Mouse (Mus musculus): Measurements from ENCODE around the gene Rnh1. TPM values are rescaled to one million over a fixed set of nuclear protein-coding genes. Genes with fewer than 3 reads are reported as not detected.
A peak's percentile ranks its signal among the peaks of the same experiment; 100 is the strongest.

Gene Rnh1
- total RNA-seq (2012; rRNA removed) = 133 and 137 TPM in 2 replicates
- total RNA-seq (2014; rRNA removed) = 84.7 and 91.0 TPM in 2 replicates
- 95.5 and 103 TPM in 2 replicates for polyA plus RNA-seq (2012; ENCODE audit: insufficient read length, low read depth)

DNA sequence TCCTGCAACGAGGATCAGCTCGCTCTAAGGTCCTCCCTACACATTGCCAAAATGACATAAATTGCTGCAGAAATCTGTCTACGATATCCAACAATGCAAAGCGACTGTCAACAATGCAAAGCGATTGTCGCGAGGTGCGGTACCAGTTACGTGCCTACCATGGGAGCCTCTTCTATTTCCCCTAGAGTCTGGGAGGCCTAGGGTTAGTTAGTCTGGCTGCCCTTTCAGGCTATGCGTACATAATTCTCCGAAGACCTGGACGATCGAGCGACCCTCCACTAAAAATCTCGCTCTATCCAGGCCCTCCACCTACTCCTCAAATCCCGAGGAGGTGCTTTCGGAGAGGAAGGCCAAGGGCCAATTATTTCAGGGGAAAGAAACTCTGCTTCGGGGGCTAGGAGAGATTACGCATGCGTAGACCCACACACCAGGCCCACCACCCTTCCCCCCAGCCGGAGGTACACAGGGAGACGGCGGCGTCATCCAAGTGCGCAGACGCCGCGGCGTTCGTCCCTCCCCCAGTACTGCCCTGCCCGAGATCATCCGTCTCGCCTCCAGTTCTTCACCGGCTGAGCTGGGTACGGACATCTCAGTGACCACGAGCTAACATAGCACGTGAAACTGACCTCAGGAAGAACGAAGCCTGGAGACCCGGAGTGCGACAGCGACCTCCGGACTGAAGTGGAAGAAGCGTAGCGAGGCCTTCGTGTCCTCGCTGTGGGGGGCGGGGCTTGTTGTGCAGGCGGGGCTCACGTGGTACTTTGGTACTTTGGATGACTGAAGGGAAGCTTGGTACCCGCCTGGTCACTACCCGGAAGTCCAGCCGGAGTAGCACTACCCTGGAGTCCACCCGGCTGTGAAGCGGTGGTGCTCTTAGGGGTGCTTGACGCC, at the start of gene Rnh1:
Rnh1 (minus strand) TSS at position 742 of the 891 bp plus-strand sequence.
- no peaks in the 10 kb centered on the region for H3K36me3 ChIP-seq (replicated peaks in 1 of 2; ENCODE audit: control insufficient read depth in 1 of 2, insufficient read depth in 1 of 2, low read length in 1 of 2)
- H3K9ac ChIP-seq (ENCODE audit: insufficient read depth, low read depth) = peak within 1 kb of the TSS; percentile 95
- DNase-seq (ENCODE audit: extremely low read depth) = peak; percentile 94
- no peaks in the 10 kb centered on the region for H3K27me3 ChIP-seq (replicated peaks)
- in situ Hi-C loops (cut with MboI; ENCODE audit: low pct_ligation_motif_present, low pct_unique_long_range_greater_than_20kb, low sequenced_read_pairs) (loop anchor here (10.0 kb wide), 1 partner anchor 328 kb away; the partner anchor contains the start of genes Odf3 and Scgb1c1), dilution Hi-C loops (cut with MboI; ENCODE audit: extremely low pct_ligation_motif_present, extremely low pct_unique_long_range_greater_than_20kb, low sequenced_read_pairs) (no loop called here)
- H3K4me2 ChIP-seq (ENCODE audit: insufficient read depth, low read depth, poor library complexity, severe bottlenecking) = peak within 1 kb of the TSS; percentile 81
- peak within 1 kb of the TSS; percentile 60 to 93 (median 72) for H3K4me3 ChIP-seq (replicated peaks in 1 of 3; ENCODE audit: low read depth in 2 of 3, low read length in 2 of 3, poor library complexity in 1 of 3)
- H3K79me2 ChIP-seq (replicated peaks; ENCODE audit: control insufficient read depth, extremely low read depth, insufficient read depth, poor library complexity, severe bottlenecking) = peaks cover 13% of the 10 kb centered on the region
- H3K27ac ChIP-seq (ENCODE audit: insufficient read depth, low read depth) = peak within 1 kb of the TSS; percentile 96
- H3K9me3 ChIP-seq (replicated peaks; ENCODE audit: low read length) = no peaks in the 10 kb centered on the region
- H3K4me1 ChIP-seq (ENCODE audit: control insufficient read depth in 1 of 2, insufficient read depth in 2 of 2) = peaks cover 15 to 42% of the 10 kb centered on the region in 2 experiments
- TF ChIP-seq KAT2A (IDR thresholded peaks at IDR 0.05; ENCODE audit: insufficient replicate concordance, low read length) (peak; percentile 70; the same call in 1 of the 2 replicates), NRF1 (IDR thresholded peaks at IDR 0.05; ENCODE audit: low read depth, low read length) (peak; percentile 87), BHLHE40 (IDR thresholded peaks at IDR 0.05; ENCODE audit: low read depth, low read length) (peak; percentile 82), MAX (IDR thresholded peaks at IDR 0.05; ENCODE audit: low read length) (peak; percentile 96), ZKSCAN1 (IDR thresholded peaks at IDR 0.05; ENCODE audit: borderline replicate concordance, low read depth, low read length) (no peak), USF2 (conservative IDR thresholded peaks at IDR 0.05; ENCODE audit: low read depth, low read length) (peak; percentile 61), RAD21 (IDR thresholded peaks at IDR 0.05; ENCODE audit: low read depth, low read length) (no peak; the same call in 1 of the 2 replicates), GABPA (IDR thresholded peaks at IDR 0.05; ENCODE audit: insufficient replicate concordance, low read depth, low read length) (no peak), TCF12 (IDR thresholded peaks at IDR 0.05; ENCODE audit: low read depth, low read length) (peak; percentile 85), USF1 (IDR thresholded peaks at IDR 0.05; ENCODE audit: low read depth, low read length) (peak; percentile 86), JUND (conservative IDR thresholded peaks at IDR 0.05; ENCODE audit: low read depth, low read length) (0 out of 2 replicates have a peak, but pooled peaks have one; percentile 8), MXI1 (IDR thresholded peaks at IDR 0.05; ENCODE audit: low read depth, low read length) (peak; percentile 96), POLR2AphosphoS2 (IDR thresholded peaks at IDR 0.05; ENCODE audit: low read depth, low read length) (peak; percentile 92; the same call in 1 of the 2 replicates), MAFK (IDR thresholded peaks at IDR 0.05; ENCODE audit: insufficient replicate concordance, low read length) (no peak), TBP (conservative IDR thresholded peaks at IDR 0.05; ENCODE audit: low read depth, low read length) (peak; percentile 64; the same call in 1 of the 2 replicates), E2F4 (IDR thresholded peaks at IDR 0.05; ENCODE audit: insufficient replicate concordance, low read depth, low read length) (no peak), IRF4 (IDR thresholded peaks at IDR 0.05; ENCODE audit: low read depth, low read length) (peak; percentile 72), HCFC1 (IDR thresholded peaks at IDR 0.05; ENCODE audit: low read depth, low read length) (peak; percentile 79), NELFE (IDR thresholded peaks at IDR 0.05; ENCODE audit: low read depth, low read length) (peak; percentile 89), PAX5 (IDR thresholded peaks at IDR 0.05; ENCODE audit: low read length) (no peak), RCOR1 (conservative IDR thresholded peaks at IDR 0.05; ENCODE audit: low read depth, low read length) (no peak), SMC3 (IDR thresholded peaks at IDR 0.05; ENCODE audit: low read depth, low read length) (peak; percentile 13; the same call in 1 of the 2 replicates), EP300 (IDR thresholded peaks at IDR 0.05; ENCODE audit: low read length) (no peak), CHD1 (IDR thresholded peaks at IDR 0.05; ENCODE audit: low read depth, low read length) (peak; percentile 80; the same call in 1 of the 2 replicates), MAZ (IDR thresholded peaks at IDR 0.05; ENCODE audit: low read depth, low read length) (peak; percentile 92), POLR2A (IDR thresholded peaks at IDR 0.05; ENCODE audit: low read depth, low read length) (peak; percentile 92), ZC3H11A (IDR thresholded peaks at IDR 0.05; ENCODE audit: low read depth, low read length) (no peak), ZMIZ1 (IDR thresholded peaks at IDR 0.05; ENCODE audit: low read depth, low read length) (peak; percentile 90), CTCF (conservative IDR thresholded peaks at IDR 0.05 in 1 of 2, IDR thresholded peaks at IDR 0.05 in 1 of 2; ENCODE audit: low read depth in 2 of 2, low read length in 2 of 2) (no peak), MYC (IDR thresholded peaks at IDR 0.05; ENCODE audit: low read depth, low read length) (peak; percentile 86), ETS1 (conservative IDR thresholded peaks at IDR 0.05; ENCODE audit: low read depth, low read length) (peak; percentile 62), SIN3A (IDR thresholded peaks at IDR 0.05; ENCODE audit: low read length) (peak; percentile 87), JUN (IDR thresholded peaks at IDR 0.05; ENCODE audit: insufficient read depth, low read depth, low read length) (no peak), CHD2 (IDR thresholded peaks at IDR 0.05; ENCODE audit: low read length) (peak; percentile 94), MEF2A (IDR thresholded peaks at IDR 0.05; ENCODE audit: borderline replicate concordance, low read depth, low read length) (peak; percentile 78; the same call in 1 of the 2 replicates), ZNF384 (IDR thresholded peaks at IDR 0.05; ENCODE audit: low read depth, low read length) (no peak), ELF1 (IDR thresholded peaks at IDR 0.05; ENCODE audit: low read depth, low read length) (peak; percentile 96)

All from CH12.LX (cell line).